Mouse (Mus musculus) testis, adult 2 months (tissue): ENCODE results near the gene Mylk2. TPM values are rescaled to one million over a fixed set of nuclear protein-coding genes. Genes with fewer than 3 reads are reported as not detected.

Source experiments
- H3K27ac ChIP-seq: fragments of 200-500 bp; 2 replicates; pipeline ENCODE4 v1.5.1; 2012; ENCODE audit warnings: low read depth, low read length; ENCODE audit not compliant: control insufficient read depth, insufficient read depth
- H3K27me3 ChIP-seq: fragments of 200-500 bp; 2 replicates; pipeline ENCODE4 v1.6.1; 2012; ENCODE audit warnings: mild to moderate bottlenecking, low read length, moderate library complexity; ENCODE audit not compliant: control insufficient read depth, insufficient read depth
- H3K36me3 ChIP-seq: fragments of 200-500 bp; 2 replicates; pipeline ENCODE4 v1.6.1; 2012; ENCODE audit warnings: mild to moderate bottlenecking, low read length; ENCODE audit not compliant: control insufficient read depth, insufficient read depth
- H3K4me1 ChIP-seq: fragments of 200-500 bp; 2 replicates; pipeline ENCODE4 v1.6.1; 2012; ENCODE audit warnings: low read length; ENCODE audit not compliant: control insufficient read depth, insufficient read depth
- H3K4me3 ChIP-seq: fragments of 200-500 bp; 2 replicates; pipeline ENCODE4 v1.5.1; 2012; ENCODE audit warnings: low read depth, mild to moderate bottlenecking, low read length, moderate library complexity, mixed read lengths; ENCODE audit not compliant: control insufficient read depth
- CTCF ChIP-seq: fragments of 200-500 bp; IDR thresholded peaks from 2 replicates; pipeline ENCODE4 v1.5.1; 2012; ENCODE audit warnings: low read depth, mild to moderate bottlenecking, inconsistent platforms, low read length, moderate library complexity; ENCODE audit not compliant: control insufficient read depth, insufficient read depth, insufficient replicate concordance
- POLR2A ChIP-seq: fragments of 200-500 bp; IDR thresholded peaks from 2 replicates; pipeline ENCODE4 v1.6.1; 2012; ENCODE audit warnings: low read depth, mild to moderate bottlenecking, inconsistent platforms, low read length, moderate library complexity; ENCODE audit not compliant: control insufficient read depth
- polyA plus RNA-seq: library from polyadenylated mRNA; depleted of rRNA; stranded (reverse); fragments of >200 nt; gene quantifications from 2 replicates; pipeline ENCODE4 v1.2.3, GENCODE M21; 2012

Mylk2 gene
- polyA plus RNA-seq, 1 experiment: not detected

GRCm38 (mm10) chr2:152914310-152915120 is 3.4 kb downstream of the Mylk2 start:
- no peak overlapping the region for H3K27ac ChIP-seq
- peak overlapping the region; percentile 17; the same call in 1 of the 2 replicates for H3K4me3 ChIP-seq

DNA sequence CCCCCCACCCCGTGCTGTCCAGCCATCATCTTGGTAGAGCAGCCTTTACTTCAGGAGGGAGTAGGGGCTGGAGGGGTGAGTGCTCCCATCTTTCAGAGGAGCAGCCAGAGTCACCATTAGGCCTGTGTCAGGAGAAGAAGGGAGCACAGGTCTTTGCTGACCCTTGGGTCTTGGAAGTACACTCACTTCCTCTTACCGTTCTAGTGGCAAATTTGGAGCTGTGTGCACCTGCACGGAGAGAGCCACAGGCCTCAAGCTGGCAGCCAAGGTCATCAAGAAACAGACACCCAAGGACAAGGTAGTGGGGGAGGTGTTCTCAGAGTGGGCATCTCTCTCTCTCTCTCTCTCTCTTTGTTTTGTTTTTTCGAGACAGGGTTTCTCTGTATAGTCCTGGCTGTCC is 4.3 kb downstream of the Mylk2 start:
- H3K36me3 ChIP-seq: no peaks in the 10 kb centered on the region
- no peak overlapping the region for H3K27ac ChIP-seq
- TF ChIP-seq POLR2A: no peak
- no peak for TF ChIP-seq CTCF
- no peak overlapping the region for H3K4me3 ChIP-seq
- H3K27me3 ChIP-seq: no peaks in the 10 kb centered on the region
- H3K4me1 ChIP-seq: peaks cover 16% of the 10 kb centered on the region

More at GRCm38 (mm10) chr2:152914310-152915120, 3.4 kb downstream of the Mylk2 start:
- Histone ChIP-seq H3K4me1 (peaks cover 16% of the 10 kb centered on the region), H3K36me3 (no peaks in the 10 kb centered on the region), H3K27me3 (no peaks in the 10 kb centered on the region)
- no peak for TF ChIP-seq POLR2A
- peak; percentile 95 for TF ChIP-seq CTCF

DNA sequence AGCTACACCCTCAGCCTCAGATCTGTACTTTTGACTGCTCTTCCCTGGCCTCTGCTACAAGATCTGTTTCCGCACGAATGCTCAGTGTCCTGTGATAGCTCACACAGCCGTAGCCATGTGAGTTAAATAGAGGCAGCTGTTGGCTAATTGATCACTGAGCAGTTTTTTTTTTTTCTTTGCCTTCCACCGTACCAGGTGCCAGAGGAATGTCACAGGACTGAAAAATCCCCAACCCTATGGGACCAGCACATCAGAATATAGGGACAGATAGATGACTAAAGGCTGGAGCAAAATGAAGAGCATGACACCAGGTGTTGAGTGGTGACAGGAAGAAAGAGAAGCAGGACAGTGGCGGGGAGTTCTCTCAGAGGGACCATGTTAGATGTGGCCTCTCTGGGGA is 5.0 kb downstream of the Mylk2 start:
- no peaks in the 10 kb centered on the region for H3K36me3 ChIP-seq
- TF ChIP-seq CTCF: no peak
- TF ChIP-seq POLR2A: no peak
- H3K27me3 ChIP-seq: no peaks in the 10 kb centered on the region
- no peak overlapping the region for H3K27ac ChIP-seq
- no peak overlapping the region for H3K4me3 ChIP-seq
- peaks cover 16% of the 10 kb centered on the region for H3K4me1 ChIP-seq

GRCm38 (mm10) chr2:152917671-152918070 is 6.5 kb downstream of the Mylk2 start:
- TF ChIP-seq POLR2A: no peak
- TF ChIP-seq CTCF: no peak
- H3K27me3 ChIP-seq: no peaks in the 10 kb centered on the region
- H3K4me1 ChIP-seq: peaks cover 11% of the 10 kb centered on the region
- H3K36me3 ChIP-seq: no peaks in the 10 kb centered on the region
- no peak overlapping the region for H3K4me3 ChIP-seq
- H3K27ac ChIP-seq: no peak overlapping the region

DNA sequence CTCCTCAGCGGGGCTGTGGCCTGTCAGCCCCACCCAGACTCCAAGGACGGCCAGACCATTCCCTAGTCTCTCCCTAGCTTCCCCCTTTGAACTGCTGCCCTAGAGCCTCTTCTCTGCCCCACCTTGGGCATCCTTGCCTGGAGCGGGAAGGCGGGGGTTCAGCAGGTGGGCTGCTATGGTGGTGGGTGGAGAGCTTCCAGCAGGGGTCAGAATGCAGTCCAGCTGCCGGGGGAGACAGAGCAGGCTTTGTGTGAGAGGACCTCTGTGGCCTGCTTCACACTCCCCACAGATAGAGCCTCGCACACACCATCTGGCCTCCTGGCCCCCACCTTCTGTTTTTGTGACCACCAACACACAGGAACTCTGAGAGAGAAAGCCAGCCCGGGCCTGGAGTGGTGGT is 11.2 kb downstream of the Mylk2 start:
- no peak overlapping the region for H3K27ac ChIP-seq
- H3K36me3 ChIP-seq: no peaks in the 10 kb centered on the region
- H3K27me3 ChIP-seq: no peaks in the 10 kb centered on the region
- peaks cover 3% of the 10 kb centered on the region; the same call in 1 of the 2 replicates for H3K4me1 ChIP-seq
- no peak overlapping the region for H3K4me3 ChIP-seq
- TF ChIP-seq POLR2A (no peak), CTCF (no peak)

DNA sequence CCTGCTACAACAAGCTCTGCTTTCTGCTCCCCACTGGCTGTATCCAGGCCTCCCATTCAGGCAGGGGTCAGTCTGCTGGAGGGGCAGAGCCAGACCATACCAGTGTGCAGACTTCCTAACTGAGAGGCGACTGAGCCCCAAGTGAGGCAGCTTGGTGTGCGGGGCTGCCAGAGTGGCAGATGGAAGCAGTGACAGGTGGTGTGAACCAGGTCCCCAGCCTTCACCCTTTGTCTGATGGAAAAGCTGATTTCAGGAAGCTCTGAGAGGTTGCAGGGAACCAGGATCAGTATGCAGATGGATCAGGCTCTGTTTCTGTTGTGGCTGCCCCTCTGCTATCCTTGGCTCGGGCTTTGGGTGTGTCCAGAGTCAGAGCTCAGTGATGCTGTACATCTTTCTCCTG is 12.5 kb downstream of the Mylk2 start:
- Histone ChIP-seq H3K36me3 (no peaks in the 10 kb centered on the region), H3K27ac (no peak overlapping the region), H3K4me3 (no peak overlapping the region), H3K4me1 (peaks cover 6% of the 10 kb centered on the region; the same call in 1 of the 2 replicates), H3K27me3 (no peaks in the 10 kb centered on the region)
- no peak for TF ChIP-seq POLR2A
- no peak for TF ChIP-seq CTCF

DNA sequence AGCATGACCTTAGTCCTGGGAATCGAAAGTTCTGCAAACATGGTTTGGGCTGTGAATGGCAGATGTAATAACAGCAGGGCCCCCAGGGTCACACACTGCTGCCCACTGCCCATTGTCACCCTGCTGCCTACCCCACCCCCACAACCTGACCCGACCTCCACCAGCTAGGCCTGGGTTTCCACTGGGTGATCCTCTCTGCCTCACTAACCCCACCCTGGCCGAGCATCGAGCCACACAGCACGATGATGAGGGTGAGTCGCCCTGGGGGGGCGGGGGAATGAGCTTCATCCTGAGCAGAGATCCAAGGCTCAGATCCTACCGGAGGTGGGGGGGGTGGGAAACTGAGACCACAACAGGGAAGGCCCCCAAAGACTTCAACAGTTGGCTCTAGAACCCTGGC is 13.0 kb downstream of the Mylk2 start:
- Histone ChIP-seq H3K4me1 (peaks cover 6% of the 10 kb centered on the region; the same call in 1 of the 2 replicates), H3K36me3 (no peaks in the 10 kb centered on the region), H3K4me3 (no peak overlapping the region), H3K27ac (no peak overlapping the region), H3K27me3 (no peaks in the 10 kb centered on the region)
- TF ChIP-seq CTCF (no peak), POLR2A (no peak)
